Mouse (Mus musculus) embryonic facial prominence, embryonic 11.5 days (tissue): ENCODE data around the gene Il20rb. TPM values are rescaled to one million over a fixed set of nuclear protein-coding genes. Genes with fewer than 3 reads are reported as not detected.
A peak's percentile ranks its signal among the peaks of the same experiment; 100 is the strongest.

Source experiments
- ATAC-seq: fragments of 200-750 bp; cut with Nextera tagmentation; replicated peaks from 2 replicates; pipeline ENCODE4 v1.8.0; 2017; ENCODE audit warnings: low read depth; ENCODE audit not compliant: insufficient number of reproducible peaks, low FRiP score, low TSS enrichment
- DNase-seq: peaks from one replicate; pipeline ENCODE4 v3.0.0-alpha.2; 2015; ENCODE audit warnings: low spot score
- H3K27ac ChIP-seq: fragments of 300-500 bp; sonication (generic); replicated peaks from 2 replicates; pipeline ENCODE4 v1.5.1; 2014; ENCODE audit warnings: mild to moderate bottlenecking, low read depth, low read length, control low read depth
- H3K27me3 ChIP-seq: fragments of 300-500 bp; sonication (generic); 2 replicates; pipeline ENCODE4 v1.6.1; 2014; ENCODE audit warnings: mild to moderate bottlenecking, low read length, moderate library complexity, mixed read lengths; ENCODE audit not compliant: control insufficient read depth, insufficient read depth
- H3K36me3 ChIP-seq: fragments of 300-500 bp; sonication (generic); replicated peaks from 2 replicates; pipeline ENCODE4 v1.6.1; 2014; ENCODE audit warnings: low read depth, mild to moderate bottlenecking, low read length, moderate library complexity, mixed read lengths; ENCODE audit not compliant: control insufficient read depth, insufficient read depth
- H3K4me1 ChIP-seq: fragments of 300-500 bp; sonication (generic); 2 replicates; pipeline ENCODE4 v1.6.1; 2014; ENCODE audit warnings: low read length, mixed read lengths; ENCODE audit not compliant: control insufficient read depth, insufficient read depth
- H3K4me2 ChIP-seq: fragments of 300-500 bp; sonication (generic); 2 replicates; pipeline ENCODE4 v1.6.1; 2014; ENCODE audit warnings: low read depth, mild to moderate bottlenecking, control low read depth, low read length, moderate library complexity
- H3K4me3 ChIP-seq: fragments of 300-500 bp; sonication (generic); 2 replicates; pipeline ENCODE4 v1.5.1; 2014; ENCODE audit warnings: low read depth, low read length, control low read depth
- H3K9ac ChIP-seq: fragments of 300-500 bp; sonication (generic); replicated peaks from 2 replicates; pipeline ENCODE4 v1.6.1; 2014; ENCODE audit warnings: mild to moderate bottlenecking, control low read depth, low read length
- H3K9me3 ChIP-seq: fragments of 300-500 bp; sonication (generic); replicated peaks from 2 replicates; pipeline ENCODE4 v1.6.1; 2016; ENCODE audit warnings: mild to moderate bottlenecking, low read length, inconsistent platforms, mixed read lengths; ENCODE audit not compliant: control insufficient read depth
- WGBS: fragments of 180-500 bp; shearing (Covaris S2); extraction: QIAGEN DNeasy Blood & Tissue Kit; methylation state at CpG from one replicate; pipeline ENCODE4 v1.1.7; 2014; 5-methylcytosine and 5-hydroxymethylcytosine counted together
- polyA plus RNA-seq: library from polyadenylated mRNA; unstranded; fragments of >200 nt; fragmentation: Nextera tagmentation; extraction: Ambion mirVana; gene quantifications from 2 replicates; pipeline ENCODE4 v1.2.1, GENCODE M21; 2014

Gene Il20rb
- polyA plus RNA-seq, 1 experiment from 2014 or later: 1.2 TPM

GRCm38 (mm10) chr9:100460203-100460602 is 26.4 kb downstream of the Il20rb start:
- H3K27ac ChIP-seq: no peak overlapping the region
- no peak overlapping the region for H3K9ac ChIP-seq
- no peak for ATAC-seq
- no peaks in the 10 kb centered on the region for H3K9me3 ChIP-seq
- no peak overlapping the region for H3K4me2 ChIP-seq
- no peak for DNase-seq
- no peaks in the 10 kb centered on the region for H3K27me3 ChIP-seq
- WGBS: 93% methylated on average over 9 of the region's 9 CpGs
- no peak overlapping the region for H3K4me3 ChIP-seq
- H3K4me1 ChIP-seq: no peaks in the 10 kb centered on the region
- no peaks in the 10 kb centered on the region for H3K36me3 ChIP-seq

- no peak overlapping the region for H3K4me3 ChIP-seq
- ATAC-seq (no peak), DNase-seq (no peak)
- H3K4me2 ChIP-seq: no peak overlapping the region
- WGBS: 86% methylated on average over 17 of the region's 17 CpGs
- H3K9me3 ChIP-seq: no peaks in the 10 kb centered on the region
- H3K36me3 ChIP-seq: no peaks in the 10 kb centered on the region
- H3K4me1 ChIP-seq: no peaks in the 10 kb centered on the region
- H3K27me3 ChIP-seq: no peaks in the 10 kb centered on the region
- H3K27ac ChIP-seq: no peak overlapping the region
- H3K9ac ChIP-seq: no peak overlapping the region
These were observed 28.5 kb downstream of the Il20rb start for GRCm38 (mm10) chr9:100457971-100458681.

- peak overlapping the region; percentile 12; the same call in 1 of the 2 replicates for H3K4me3 ChIP-seq
- H3K9me3 ChIP-seq: no peaks in the 10 kb centered on the region
- peak overlapping the region; percentile 26 for H3K4me2 ChIP-seq
- H3K36me3 ChIP-seq: no peaks in the 10 kb centered on the region
- peak overlapping the region; percentile 42 for H3K9ac ChIP-seq
- ATAC-seq (no peak), DNase-seq (no peak)
- H3K27me3 ChIP-seq: no peaks in the 10 kb centered on the region
- no peak overlapping the region for H3K27ac ChIP-seq
- WGBS: 19% methylated on average over 9 of the region's 9 CpGs
- no peaks in the 10 kb centered on the region for H3K4me1 ChIP-seq
These were observed 32.0 kb downstream of the Il20rb start for GRCm38 (mm10) chr9:100454664-100454993.

GRCm38 (mm10) chr9:100453944-100454663 is 32.5 kb downstream of the Il20rb start:
- Histone ChIP-seq H3K36me3 (no peaks in the 10 kb centered on the region), H3K4me1 (no peaks in the 10 kb centered on the region), H3K27ac (no peak overlapping the region), H3K4me3 (peak overlapping the region; percentile 12; the same call in 1 of the 2 replicates), H3K4me2 (peak overlapping the region; percentile 26), H3K9me3 (no peaks in the 10 kb centered on the region), H3K9ac (peak overlapping the region; percentile 42), H3K27me3 (no peaks in the 10 kb centered on the region)
- WGBS: 10% methylated on average over 24 of the region's 25 CpGs
- ATAC-seq: 0 out of 2 replicates have a peak, but pooled peaks have one; percentile 45
- peak; percentile 93 for DNase-seq

GRCm38 (mm10) chr9:100452432-100452831 is 34.2 kb downstream of the Il20rb start:
- Histone ChIP-seq H3K4me2 (no peak overlapping the region), H3K4me1 (no peaks in the 10 kb centered on the region), H3K9me3 (no peaks in the 10 kb centered on the region), H3K9ac (no peak overlapping the region), H3K27me3 (no peaks in the 10 kb centered on the region), H3K4me3 (no peak overlapping the region), H3K36me3 (no peaks in the 10 kb centered on the region), H3K27ac (no peak overlapping the region)
- no peak for DNase-seq
- 72% methylated on average over 6 of the region's 6 CpGs for WGBS
- ATAC-seq: no peak

- H3K27me3 ChIP-seq: no peaks in the 10 kb centered on the region
- H3K27ac ChIP-seq: no peak overlapping the region
- peak overlapping the region; percentile 79 for H3K4me2 ChIP-seq
- WGBS: 0% methylated on average over 32 of the region's 32 CpGs
- no peaks in the 10 kb centered on the region for H3K9me3 ChIP-seq
- H3K4me1 ChIP-seq: no peaks in the 10 kb centered on the region
- peak; percentile 88 for DNase-seq
- peak; percentile 79 for ATAC-seq
- peak overlapping the region; percentile 60 for H3K9ac ChIP-seq
- no peaks in the 10 kb centered on the region for H3K36me3 ChIP-seq
- H3K4me3 ChIP-seq: peak overlapping the region; percentile 44
These were observed 40.4 kb downstream of the Il20rb start for GRCm38 (mm10) chr9:100446059-100446686.

- no peaks in the 10 kb centered on the region for H3K36me3 ChIP-seq
- no peak for ATAC-seq
- no peaks in the 10 kb centered on the region for H3K27me3 ChIP-seq
- no peaks in the 10 kb centered on the region for H3K9me3 ChIP-seq
- H3K4me1 ChIP-seq: no peaks in the 10 kb centered on the region
- no peak overlapping the region; the same call in 1 of the 2 replicates for H3K27ac ChIP-seq
- peak overlapping the region; percentile 13 for H3K9ac ChIP-seq
- no peak overlapping the region for H3K4me3 ChIP-seq
- WGBS: 58% methylated on average over 9 of the region's 9 CpGs
- no peak overlapping the region for H3K4me2 ChIP-seq
- peak; percentile 24 for DNase-seq
These were observed 46.3 kb downstream of the Il20rb start for GRCm38 (mm10) chr9:100440111-100440790.
